Mouse (Mus musculus) CD4-positive helper T cell, adult 2 months (primary cell): ENCODE data around the gene Rrp1.
"Not testable (repeated sequence)": the region's sequence is repeated elsewhere in the genome, so short reads cannot be mapped to it uniquely, and the experiment has no call there.

Experiments used
- DNase-seq: peaks from one replicate; pipeline ENCODE4 v3.0.0-alpha.2; 2012; ENCODE audit warnings: low read depth, missing footprints, low spot score

Gene Rrp1

GRCm38 (mm10) chr10:78425181-78426041, 12.6 kb upstream of the Rrp1 start, which contains the start of gene Cstb:
TSS of gene Cstb (plus strand) at chr10:78425669.
- DNase-seq = peak; percentile 89

GRCm38 (mm10) chr10:78422614-78423013, 9.8 kb upstream of the Rrp1 start:
- no peak for DNase-seq

GRCm38 (mm10) chr10:78420929-78421328, 8.1 kb upstream of the Rrp1 start:
- peak; percentile 33 for DNase-seq

- DNase-seq = no peak
Observed at GRCm38 (mm10) chr10:78418791-78419190, 5.9 kb upstream of the Rrp1 start.

GRCm38 (mm10) chr10:78417888-78418287, 5.0 kb upstream of the Rrp1 start:
- DNase-seq = no peak

- DNase-seq = not testable (repeated sequence)
Observed at GRCm38 (mm10) chr10:78414936-78415335, 2.1 kb upstream of the Rrp1 start.

- DNase-seq = no peak
Observed at GRCm38 (mm10) chr10:78413152-78413520, 293 bp upstream of the Rrp1 start.

GRCm38 (mm10) chr10:78411851-78412250, 992 bp downstream of the Rrp1 start:
- DNase-seq = no peak

- DNase-seq = no peak
Observed at GRCm38 (mm10) chr10:78409035-78409788, 3.6 kb downstream of the Rrp1 start.

GRCm38 (mm10) chr10:78407132-78407531, 5.7 kb downstream of the Rrp1 start:
- DNase-seq = no peak

GRCm38 (mm10) chr10:78406152-78406551, 6.7 kb downstream of the Rrp1 start:
- DNase-seq = no peak

- peak; percentile 49 for DNase-seq
Observed at GRCm38 (mm10) chr10:78402301-78402922, 10.4 kb downstream of the Rrp1 start.

- DNase-seq = no peak
Observed at GRCm38 (mm10) chr10:78401127-78401526, 11.7 kb downstream of the Rrp1 start.

GRCm38 (mm10) chr10:78399090-78399657, 13.7 kb downstream of the Rrp1 start:
- peak; percentile 79 for DNase-seq

- no peak for DNase-seq
Observed at GRCm38 (mm10) chr10:78396625-78396885, 16.3 kb downstream of the Rrp1 start.

GRCm38 (mm10) chr10:78395819-78396624, 16.8 kb downstream of the Rrp1 start:
- DNase-seq = peak; percentile 88

- DNase-seq = no peak
Observed at GRCm38 (mm10) chr10:78395377-78395776, 17.5 kb downstream of the Rrp1 start.

- DNase-seq = peak; percentile 70
Observed at GRCm38 (mm10) chr10:78392072-78392471, 20.8 kb downstream of the Rrp1 start.

GRCm38 (mm10) chr10:78390982-78391470, 21.8 kb downstream of the Rrp1 start:
- no peak for DNase-seq

- no peak for DNase-seq
Observed at GRCm38 (mm10) chr10:78388216-78388980, 24.4 kb downstream of the Rrp1 start.
